Mouse (Mus musculus) right cerebral cortex, adult 2 months (tissue): Measurements from ENCODE around the gene Ndnf.

Experiments
- DNase-seq, 2 experiments: peaks; one replicate each; pipeline ENCODE4 v3.0.0; 2021 to 2022; ENCODE audit warnings: low spot score in 2 of 2

Gene Ndnf

DNA sequence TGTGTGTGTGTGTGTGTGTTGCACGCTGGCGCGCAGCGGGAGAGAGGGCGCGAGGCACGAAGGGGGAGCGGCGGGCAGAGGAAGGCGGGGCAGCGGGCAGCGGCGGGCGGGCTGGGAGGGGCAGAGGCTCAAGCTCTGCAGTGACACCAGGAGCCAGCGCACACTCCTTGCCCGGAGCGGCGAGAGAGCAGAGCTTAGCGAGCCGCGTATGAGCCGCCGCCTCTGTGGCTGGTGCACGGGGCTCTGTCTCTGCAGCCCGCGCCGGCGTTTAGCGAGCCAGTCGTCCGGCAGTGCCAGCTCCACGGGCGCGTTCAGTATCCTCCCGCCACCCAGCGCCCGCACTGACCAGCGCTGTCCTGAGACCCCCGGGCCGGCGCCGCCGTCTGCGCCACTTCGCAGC, at the start of gene Ndnf:
Gene Ndnf (plus strand): TSS at position 140 of the 400 bp plus-strand sequence.
- DNase-seq = peak; percentile 15 to 49

DNA sequence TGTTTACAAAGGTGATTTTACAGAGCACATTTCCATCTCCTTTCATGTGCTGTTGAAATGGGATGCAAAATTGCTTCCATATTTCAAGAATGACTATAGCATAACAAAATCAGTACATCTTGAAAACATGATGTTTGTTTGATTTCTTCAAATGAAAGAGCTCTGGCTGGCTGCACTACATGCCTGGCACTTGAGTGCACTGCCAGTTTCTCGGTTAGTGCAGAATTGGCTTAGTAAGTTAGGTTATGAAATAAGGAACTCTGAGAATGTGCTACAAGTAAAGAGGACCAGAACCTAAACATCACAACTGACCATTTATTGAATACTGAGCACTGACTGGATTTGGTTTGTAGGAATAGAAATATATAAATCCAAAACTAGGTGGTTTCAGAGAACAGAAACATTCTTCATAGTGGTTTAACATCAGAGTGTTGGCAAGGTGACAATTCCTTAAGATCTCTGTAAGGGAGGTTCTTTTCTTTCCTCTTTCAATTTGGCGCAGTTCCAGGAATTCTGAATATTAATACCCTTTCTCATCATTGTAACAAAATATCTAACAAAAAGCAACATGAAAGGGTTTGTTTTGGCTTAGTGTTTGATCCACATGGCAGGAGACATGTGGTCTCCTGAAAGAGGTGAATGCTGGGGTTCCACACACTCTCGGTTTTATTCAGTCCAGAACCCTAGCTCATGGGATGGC, 48.2 kb upstream of the Ndnf start:
- DNase-seq = no peak

DNA sequence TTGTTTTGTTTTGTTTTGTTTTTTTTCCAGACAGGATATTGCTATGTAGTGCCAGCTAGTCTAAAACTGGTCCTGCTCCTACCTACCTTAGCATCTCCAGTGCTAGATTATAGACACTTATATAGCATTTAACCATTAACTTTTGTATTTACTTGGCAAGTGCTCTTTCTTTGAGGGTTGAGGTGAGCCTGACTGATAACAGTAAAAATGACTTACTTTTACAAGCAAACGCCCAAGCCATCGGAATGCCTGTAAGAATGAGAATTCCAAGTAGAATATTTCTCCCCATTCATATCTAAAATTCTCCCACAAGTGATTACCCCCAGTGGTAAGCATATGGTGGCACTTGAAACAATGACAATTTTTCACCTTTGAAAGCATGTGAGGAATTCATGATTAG, 40.8 kb upstream of the Ndnf start:
- DNase-seq = no peak

DNA sequence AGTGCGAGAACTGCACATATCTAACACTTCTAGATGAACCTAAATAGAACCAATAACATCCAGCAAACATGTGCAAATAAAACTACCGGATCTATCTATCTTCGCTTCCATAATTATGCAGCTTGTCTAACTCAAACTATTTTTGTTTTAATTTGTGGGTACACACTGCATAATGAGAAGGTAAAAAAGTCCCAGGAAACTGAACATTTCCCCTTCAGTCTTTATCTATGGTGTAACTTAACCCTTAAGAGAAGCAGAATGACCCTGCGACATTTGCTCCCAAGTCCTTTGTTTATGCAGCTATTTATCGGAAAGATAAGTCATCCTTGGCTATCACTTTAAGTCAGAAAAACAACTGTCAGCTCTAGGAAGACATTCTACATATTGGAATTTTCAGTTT, 39.2 kb upstream of the Ndnf start:
- no peak for DNase-seq

DNA sequence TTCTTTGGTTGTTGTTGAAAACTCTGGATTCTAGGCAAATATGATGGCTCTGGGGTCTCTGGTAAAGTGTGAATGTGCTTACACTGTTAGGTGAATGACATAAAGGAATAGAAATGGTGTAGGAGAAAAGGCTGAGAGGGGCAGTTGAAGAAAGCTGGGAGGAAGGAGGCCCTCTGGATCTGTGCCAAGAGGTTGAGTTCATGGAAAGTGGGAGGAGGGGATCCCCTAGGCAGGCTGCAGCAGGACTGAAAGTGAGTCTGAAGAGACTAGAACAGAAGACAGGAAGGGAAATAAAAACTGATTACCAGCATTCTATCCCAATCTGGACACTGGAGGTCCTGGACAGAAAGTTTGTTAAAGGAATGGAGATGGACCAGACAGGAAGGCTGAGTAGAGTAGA, 29.0 kb upstream of the Ndnf start:
- no peak for DNase-seq

DNA sequence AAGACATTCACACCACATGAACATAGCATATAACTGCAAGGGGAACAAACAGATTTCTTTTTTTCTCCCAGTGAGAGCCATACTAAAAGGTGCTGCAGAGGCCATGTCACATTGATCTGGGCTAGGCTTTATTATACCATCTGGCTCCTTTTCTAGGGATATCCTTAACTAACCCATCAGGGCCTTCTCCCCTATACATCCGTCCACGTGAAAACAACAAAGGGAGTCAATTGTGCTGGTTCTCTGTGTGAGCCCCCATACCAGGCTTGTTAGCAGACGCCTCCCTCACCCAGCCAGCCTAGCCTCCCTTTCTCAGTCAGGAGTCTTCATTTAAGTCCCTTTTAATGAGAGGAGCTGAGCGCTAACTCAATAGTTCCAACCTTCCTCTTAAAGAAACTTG, 27.3 kb upstream of the Ndnf start:
- no peak for DNase-seq

DNA sequence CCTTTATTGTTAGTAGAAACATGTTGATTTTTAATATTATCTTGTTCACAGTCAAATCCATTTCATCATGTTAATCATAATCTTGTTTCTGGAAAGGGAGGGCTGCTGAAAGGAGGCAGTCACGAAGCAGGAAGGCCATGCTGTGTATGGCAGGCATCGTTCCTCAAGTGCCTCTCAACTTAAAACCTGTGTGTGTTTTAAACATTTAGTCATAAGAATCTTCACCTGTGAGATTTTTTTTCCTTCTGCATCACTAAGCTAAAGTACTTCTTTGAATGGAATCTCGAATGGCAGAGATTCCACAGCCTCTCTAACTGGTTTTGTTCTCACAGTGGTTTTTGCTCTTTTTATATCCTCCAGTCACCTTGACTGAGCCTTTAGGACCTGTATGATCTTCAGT, 25.0 kb upstream of the Ndnf start:
- DNase-seq = no peak

DNA sequence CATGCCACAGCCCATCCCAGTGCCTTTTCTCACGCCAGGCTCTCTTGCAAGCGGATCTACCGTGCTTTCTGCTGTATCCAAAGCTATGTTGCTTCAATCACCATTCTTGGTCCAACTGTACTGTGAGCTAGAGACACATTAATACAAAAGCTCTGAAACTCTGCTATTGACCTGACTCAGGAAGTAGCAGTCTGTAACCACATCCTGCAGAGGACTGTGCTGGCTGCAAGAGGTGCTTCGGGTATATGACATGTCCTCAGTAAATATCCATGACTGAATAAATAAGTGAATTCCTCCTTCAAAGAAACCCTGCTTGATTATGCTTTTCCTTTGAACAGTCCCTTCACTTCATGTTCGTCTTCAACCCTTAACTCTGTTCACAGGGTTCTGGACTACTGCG, 23.7 kb upstream of the Ndnf start:
- DNase-seq = no peak

DNA sequence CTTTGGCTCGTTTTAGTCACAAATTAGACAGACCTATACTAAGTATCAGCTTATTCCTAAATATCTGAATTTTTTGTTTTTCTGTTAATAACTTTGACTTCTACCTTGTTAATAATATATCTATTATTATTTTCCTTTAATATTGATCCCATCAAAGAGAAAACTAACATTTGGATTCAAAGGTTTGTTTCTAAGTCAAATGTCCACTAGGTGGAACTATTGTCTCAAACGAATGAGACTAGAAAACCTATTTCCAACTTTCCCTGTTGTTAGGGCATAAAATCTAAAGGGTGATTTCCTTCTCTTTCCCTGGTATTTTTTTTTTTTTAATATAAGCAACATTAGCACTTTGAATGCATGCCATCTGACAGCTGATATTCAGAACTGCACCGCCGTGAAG, 20.0 kb upstream of the Ndnf start:
- DNase-seq = no peak

DNA sequence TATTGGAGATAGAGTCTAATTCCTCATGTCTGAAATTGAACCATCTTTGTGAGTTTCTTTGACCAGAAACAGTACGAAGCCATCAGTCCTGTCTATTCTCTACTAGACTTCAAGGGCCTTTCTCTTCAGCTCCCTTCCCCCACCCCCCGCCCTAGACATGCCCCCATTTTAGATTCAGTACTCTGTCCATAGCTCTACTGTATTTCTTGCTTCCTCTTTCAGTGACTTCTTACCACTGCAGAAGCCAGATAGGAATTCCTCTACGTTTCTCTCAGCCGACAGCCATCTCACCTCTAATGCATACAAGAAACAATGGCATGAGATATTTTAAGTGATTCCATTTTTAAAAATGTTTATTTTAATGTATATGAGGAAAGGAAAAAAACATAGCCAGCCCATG, 10.1 kb upstream of the Ndnf start:
- no peak for DNase-seq

DNA sequence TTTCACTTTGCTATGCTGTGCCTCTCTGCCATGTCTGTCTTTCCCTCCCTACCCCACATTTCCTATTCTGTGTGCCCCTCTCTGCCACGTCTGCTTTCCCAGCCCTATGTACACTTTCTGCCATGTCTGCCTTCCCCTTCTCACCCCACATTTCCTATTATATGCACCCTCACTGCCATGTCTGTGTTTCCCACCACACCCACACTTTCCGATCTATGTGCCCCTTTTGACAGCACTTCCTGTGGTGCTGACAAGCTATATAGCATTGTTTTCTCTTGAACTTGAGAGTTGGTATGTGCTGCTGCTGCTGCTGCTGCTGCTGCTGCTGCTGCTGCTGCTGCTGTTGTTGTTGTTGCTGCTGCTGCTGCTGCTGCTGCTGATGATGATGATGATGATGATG, 9.3 kb upstream of the Ndnf start:
- DNase-seq = no peak

DNA sequence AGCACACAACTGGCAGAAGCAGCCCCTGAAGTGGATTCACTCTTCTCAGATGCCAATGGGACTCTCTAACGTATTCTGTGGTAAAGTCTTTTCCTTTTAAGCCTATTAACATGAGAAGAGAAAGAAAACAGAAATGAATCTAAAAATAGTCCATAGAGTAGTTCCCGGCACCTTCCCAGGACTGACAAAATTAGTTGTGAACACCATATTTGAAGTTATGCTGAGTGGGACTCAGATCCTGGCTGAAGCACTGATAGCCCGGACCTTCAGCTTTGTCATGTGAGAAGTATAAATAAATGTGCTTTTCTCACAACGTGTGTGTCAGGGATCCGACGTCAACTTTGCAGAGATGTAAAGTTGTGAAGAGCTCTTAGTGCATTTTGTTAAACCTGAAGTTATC, 7.4 kb upstream of the Ndnf start:
- DNase-seq = no peak

DNA sequence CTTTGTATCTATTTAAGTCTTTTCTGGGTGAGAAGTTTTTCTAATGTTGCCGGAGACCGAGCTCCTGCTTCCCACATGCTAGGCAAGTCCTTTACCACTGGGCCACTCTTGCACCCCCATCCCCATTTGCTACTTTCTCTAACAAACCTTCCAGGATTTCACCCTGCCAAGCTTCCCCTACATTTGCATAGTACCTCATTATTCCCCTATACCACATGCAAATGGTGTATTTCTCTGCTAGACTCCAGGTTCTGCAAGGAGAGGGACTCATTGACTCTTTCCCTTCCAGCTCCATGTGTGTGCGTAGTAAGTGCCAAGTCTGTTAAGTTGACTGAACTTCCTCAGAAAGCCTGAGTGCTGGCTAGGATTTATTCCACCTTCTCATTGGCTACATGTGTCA, 5.1 kb upstream of the Ndnf start:
- DNase-seq = no peak

DNA sequence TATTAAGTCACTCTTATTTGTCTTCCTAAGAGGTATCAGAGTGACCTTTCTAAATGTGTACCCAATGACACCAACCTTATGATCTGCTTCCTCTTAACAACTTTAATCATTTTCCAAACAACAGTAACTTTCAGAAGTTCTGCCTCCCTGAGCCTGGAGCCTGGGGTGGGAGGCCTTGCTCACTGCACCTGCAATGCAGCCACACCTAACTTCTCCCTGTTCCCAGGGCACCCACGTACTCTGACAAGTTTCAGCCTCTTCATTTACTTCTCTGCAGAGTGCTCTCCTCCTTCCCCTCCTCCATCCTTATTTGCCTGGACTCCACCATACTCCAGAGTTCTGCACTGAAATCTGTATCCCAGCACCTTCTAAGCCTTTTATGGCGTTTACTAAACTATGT, 1.4 kb upstream of the Ndnf start:
- no peak for DNase-seq

DNA sequence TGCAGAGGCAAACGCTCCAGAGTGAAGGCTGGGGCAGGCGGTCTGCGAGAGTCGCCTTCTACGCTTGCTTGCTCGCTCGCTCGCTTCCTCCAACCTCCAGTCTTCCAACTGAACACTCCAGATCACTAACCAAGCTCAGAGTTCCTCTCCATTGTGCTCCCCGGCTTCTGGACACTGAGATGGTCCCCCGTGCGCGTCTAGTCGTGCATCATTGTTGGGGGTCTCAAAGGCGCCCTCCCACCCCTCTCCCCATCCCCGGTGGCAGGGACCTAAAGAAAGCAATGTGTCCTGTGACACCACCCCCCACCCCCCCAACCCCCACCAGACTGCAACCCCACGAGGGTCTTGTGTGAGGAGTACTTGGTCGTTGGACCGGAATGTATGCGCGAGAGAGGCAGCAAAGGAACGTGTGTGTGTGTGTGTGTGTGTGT, 394 bp upstream of the Ndnf start:
- DNase-seq = no peak

DNA sequence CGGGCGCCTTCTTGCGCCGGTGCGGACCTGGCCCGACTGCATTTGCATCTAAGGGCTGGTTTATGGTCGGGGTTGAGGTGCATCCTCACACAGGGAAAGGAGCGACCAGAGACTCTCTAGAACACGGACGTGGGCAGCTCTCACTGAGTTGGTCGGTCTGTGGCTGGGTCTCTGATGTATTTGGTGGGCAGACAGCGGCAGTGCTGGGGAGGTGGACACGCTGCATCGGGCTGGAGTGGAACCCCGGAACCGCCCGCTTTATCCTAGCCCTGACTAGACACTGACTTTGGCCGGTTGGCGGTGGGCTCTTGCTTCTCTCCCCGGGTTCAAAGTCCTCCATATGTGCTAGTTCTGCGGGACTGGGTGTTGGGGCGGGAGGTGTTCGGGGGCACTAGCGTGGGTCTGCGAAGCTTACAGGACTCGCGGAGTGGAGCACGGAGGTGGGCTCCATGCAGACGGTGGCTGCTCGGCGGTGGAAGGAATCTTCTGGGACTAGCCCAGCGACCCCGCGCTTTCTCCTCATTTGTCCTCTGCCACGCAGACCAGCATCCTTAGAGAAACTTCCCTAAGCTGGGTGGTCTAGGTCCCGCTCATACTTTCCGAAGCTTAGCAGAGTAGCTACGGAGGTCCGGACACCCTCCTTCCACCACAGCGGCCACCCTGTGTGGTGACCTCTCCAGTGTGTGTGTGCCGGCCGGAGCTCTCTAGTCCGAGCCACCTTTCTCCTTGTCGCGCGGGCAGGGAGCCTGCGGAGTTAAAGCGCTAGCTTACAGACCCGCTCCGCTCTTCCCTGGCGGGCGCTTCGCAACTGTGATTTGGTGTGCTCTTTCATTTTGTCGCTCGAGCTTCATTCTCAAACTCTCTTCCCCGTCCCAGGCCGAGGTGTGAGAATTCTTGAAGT, 991 bp downstream of the Ndnf start:
- peak; percentile 12 to 28 for DNase-seq

DNA sequence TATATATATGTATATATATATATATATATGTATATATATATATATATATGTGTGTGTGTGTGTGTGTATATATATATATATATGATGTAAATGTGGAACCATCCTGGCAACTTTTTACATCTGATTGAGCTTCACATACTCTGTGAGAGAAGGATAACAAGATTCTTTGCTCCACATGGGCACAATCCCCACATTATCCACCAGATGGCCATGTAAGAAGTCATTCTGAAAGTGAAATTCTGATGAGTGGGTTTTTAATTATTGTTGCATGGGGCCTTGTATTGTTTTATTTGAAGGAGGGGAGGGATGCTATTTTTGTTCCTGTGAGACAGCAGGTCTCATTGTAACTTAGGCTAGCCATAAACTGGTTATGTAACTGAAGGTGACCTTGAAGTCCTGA, 22.5 kb downstream of the Ndnf start:
- DNase-seq = no peak

DNA sequence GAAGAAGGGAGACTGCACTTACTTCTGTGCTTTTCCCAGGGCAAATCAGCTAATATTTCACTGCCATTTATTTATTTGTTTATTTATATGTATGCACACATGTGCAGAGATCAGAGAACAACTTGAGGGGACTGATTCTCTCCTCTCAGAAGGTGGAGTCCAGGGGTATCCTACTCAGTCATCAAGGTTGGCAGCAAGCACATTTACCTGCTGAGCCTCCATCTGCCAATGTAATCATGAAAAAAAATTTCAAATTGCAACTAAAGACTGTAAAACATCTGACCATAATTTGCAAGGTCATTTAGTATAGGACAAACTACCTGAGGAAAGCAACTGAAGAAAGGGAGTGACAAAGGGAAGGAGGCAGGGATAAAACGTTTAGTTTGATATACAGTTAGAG, 49.3 kb downstream of the Ndnf start:
- DNase-seq = no peak

DNA sequence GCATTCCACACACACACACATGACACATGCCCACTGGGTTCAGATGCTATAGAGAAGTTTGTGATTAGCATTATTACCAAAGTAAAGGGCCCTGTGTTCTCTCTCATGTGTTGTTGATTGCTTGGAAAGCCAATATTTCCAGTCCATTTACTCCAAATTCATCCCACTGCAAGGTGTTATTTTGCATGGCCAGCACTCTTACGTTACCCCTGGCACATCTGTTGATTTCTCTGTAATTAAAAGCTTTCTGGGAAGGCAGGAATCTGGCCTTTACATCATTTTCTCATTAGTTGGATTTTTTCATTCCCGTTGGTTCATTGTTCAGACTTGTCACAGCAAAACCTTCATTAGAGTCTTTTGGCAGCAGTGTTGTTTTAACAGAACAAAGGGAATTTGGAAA, 54.3 kb downstream of the Ndnf start:
- DNase-seq = no peak

DNA sequence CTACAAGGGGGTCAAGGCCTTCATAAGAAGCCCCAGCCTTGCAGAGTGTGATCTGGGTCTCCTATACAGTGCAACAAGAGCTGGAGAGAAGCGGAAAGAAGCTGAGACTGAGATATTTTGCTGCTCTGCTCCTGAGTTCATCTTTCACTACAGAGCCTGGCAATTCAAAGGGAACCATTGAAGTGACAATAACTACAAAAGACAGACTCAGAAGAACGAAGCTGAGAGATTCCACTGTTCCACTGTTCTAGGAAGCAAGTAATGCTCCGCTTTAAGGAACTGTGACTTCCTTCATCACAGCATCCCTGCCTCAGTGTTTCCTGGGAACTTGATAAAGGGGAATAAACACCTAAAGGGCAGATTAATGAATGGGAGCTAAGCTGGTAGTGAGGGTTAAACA, 56.9 kb downstream of the Ndnf start:
- no peak for DNase-seq

DNA sequence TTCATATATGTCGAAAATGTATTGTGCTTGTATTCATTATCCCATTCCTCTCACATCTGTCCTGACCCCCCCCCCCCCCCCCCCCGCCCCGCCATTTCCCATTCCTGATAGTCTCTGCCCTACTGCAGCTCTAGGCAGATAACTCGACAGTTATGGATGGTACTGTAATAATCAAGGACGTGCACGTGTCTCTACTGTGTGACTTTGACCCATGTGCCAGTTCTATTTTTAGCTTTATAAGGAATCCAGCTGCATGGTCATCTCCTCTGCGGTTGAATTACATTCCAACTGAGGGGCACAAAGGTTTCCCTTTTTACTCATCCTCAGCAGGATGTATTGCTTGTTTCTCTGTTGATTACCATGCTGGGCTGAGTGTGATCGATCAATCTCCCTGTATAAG, 68.1 kb downstream of the Ndnf start:
- no peak for DNase-seq

DNA sequence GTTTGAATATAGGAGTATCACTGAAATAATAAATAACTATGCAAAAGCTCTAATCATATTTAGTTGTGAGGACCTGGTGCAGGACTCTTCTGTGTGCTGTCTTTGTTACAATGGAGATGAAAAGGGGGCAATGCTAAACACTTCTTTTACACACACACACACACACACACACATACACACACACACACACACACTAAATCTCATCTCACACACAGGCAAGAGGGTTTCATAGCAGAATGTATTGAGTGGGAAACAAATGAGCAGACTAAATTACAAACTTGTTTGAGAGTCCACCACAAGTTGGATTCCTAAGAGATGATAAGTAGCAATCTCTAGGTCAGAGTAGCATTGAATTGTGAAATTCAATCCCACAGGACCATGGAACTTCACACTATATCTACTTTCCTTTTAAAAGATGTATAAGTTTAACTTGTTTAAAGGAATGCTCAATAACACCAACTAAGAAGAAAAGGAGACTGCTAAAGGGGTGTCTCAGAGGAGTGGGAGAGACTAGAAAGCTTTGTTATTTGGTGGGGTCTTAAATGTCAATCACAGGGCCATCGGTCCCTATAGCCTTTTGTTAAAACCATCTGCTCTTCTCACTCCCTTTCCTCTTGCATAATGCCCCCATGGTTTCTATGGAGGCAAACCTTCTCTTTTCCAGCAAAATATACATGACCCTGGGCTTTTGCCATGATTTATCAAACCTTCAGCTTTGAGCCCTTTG, 71.9 kb downstream of the Ndnf start:
- DNase-seq = no peak

DNA sequence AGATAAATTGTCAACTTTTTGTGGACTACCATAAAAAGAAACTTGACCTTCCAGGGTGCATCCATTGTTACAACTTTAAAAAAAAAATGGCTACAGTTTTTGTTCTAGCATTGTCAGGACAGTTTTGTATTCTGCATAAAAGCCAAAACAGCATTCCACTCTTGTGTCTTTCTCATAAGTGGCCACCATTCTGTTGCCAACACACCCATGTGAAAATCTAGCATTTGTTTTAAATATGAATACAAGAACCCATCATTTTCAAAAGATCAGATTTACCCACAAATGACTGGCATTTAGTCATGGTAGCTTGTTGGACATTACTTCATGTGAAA, 72.4 kb downstream of the Ndnf start:
- DNase-seq = no peak
